Mouse (Mus musculus) cerebellum, postnatal 10 days (tissue): ENCODE results near the gene Podn.

ENCODE experiments used
- DNase-seq, 2 experiments: peaks; one replicate each; pipeline ENCODE4 v3.0.0; 2021; ENCODE audit warnings: mixed read lengths in 2 of 2

Gene Podn

DNA sequence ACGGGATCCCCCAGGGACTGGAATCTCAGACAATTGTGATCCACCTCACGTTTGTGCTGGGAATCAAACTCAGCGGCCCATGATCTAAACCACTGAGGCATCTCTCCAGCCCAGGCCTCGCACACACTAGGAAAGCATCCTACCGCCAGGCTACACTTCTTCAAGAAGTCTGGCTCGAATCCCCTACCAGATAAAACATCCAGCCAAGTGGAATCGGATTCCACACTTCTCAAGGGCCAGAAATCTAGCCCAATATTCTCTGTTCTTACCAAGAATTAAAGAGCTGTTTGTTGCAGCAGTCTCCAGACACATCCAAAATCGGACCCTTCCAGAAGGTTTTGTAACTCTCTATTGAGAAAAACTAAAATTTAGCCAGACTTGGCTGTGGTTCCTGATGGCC lies 59.2 kb downstream of the Podn start:
- no peak for DNase-seq

DNA sequence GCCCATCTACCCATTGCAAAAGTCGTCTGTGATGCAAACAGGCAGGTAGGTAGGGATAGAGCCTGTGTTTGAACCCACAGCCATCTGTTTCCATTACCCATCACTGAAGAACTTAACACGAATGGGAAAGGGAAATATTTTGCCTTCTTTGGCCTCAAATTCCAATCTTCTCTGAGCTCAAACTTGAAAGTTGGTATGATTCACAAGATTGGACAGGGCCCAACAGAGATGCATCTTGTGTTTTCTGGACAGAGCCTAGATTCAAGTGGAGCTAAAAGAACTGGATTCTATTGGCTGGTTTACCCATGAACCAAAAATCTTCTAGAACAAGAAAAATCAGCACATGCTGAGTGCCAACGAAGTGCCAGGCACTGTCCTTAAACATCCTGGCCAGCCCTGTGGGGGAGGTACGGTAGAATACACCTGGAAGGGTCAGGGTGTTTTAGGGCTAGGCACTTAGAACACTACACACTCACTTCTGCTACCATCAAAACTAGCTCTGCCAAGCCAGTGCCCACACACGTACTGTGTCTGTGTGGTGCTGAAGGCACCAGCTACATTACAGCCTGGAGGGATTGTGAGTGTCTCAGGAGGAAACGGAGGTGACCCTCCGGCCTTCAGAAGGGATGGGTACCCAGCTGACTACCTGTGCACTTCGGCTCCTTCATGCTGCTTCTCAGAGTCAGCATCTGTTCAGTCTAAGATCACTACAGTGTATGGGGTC lies 63.0 kb downstream of the Podn start:
- no peak for DNase-seq

DNA sequence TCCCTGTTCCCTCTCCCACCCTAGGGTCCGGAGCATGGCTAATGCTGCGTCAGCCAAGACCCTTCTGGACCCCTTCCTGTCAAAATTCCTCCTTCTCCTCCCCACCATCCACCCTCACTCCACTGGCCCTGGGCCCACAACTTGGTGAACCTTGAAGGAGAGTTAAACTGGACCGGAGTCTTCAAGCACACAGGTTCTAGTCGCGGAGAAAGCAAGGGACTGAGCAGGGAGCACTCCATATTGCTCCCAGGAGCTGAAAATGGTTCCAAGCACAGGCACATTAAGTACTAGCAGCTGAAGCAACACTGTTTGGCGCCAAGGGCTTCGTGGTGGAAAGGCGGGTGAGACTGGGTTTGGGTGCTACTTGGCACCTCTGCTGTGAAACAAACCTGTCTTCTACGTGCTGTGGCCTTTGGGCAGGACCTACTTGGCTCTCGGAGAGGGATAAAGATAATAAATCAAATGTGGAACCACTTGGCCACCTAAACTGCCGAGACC lies 63.8 kb downstream of the Podn start:
- DNase-seq = no peak

DNA sequence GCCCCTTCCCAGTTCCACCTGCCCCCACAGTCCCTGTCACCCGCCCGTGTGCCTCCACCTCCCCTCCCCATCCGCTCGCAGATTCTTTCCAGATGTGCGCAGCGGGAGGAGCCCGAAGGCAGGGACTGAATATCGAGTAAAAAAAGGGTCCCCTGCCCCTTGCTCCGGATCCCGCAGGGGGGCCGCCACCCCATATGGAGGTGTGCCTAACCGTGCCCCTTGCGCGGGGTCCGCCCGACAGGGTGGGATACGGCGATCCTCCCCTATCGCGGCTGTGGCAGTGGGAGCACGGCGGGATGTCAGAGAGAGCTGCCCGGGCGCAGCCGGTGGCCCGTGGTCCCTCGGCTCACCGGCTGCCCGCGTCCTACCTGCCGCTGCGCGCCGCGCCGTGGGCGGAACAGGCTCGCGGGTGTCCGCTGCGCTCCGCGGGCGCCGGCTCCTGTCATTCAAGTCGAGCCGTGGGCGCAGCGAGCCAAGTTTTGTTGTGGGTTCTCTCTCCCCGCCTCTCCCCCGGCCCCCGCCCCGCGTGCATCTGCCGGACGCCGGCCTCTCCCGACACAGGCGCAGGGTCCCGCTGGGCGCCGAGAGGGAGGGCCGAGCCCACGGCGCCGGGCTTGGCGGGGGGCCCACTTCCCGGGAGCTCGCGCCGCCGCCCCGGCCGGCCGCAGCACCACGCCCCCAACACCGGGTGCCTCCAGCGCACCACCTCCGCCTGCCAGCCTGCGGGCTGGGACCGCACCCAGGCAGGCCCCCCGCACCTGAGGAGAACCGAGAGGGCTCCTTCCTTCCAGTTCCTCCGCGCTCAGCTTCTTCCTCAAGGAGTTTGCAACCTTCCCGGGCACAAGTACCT lies 64.5 kb downstream of the Podn start:
- peak; percentile 65 to 71 for DNase-seq

DNA sequence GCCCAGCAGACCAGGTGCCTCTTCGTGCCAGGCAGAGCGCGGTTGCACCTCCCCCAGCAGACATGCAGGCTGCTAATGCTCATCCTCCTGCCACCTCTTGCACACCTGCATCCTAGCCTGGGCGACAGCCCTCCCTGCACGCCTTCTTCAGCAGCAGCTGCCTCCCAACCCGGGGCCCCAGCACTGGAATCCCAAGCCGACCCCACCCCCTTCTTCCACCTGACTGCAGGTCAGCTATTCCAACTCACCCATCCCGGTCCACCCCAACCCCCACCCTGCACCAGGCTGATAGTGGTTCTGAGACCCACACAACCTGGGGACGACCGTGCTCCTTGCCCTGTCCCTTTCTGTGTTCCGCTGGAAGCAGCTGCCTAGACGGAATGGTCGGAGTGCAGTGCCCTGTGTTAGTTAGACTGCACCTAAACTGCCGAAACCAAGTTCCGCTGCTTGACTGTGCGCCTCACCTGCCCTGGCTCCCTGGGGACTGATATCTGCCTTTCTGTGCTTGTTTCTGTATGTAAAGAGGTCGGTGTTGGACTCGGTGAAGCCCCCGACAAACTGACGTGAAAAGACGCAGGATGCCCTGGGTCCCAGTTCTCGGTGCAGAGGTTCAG lies 65.2 kb downstream of the Podn start:
- DNase-seq = no peak

DNA sequence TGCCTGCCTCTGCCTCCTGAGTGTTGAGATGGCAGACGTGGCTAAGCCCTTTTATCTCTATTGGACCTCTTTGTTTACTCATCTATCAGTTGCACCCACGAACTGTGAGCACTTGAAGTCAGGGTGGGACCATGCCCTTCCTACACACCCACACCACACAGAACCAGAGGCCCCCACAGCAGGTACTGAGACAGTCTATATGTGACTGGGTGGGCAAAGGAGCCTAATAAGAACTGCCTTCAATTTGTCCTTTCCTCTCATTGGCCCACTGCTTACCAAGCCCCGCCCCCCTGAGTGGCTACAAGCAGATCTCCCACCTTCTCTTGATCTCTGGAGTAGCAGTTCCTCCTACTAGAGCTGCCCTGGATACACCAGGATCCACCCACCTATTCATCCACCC lies 70.1 kb downstream of the Podn start:
- DNase-seq = no peak

DNA sequence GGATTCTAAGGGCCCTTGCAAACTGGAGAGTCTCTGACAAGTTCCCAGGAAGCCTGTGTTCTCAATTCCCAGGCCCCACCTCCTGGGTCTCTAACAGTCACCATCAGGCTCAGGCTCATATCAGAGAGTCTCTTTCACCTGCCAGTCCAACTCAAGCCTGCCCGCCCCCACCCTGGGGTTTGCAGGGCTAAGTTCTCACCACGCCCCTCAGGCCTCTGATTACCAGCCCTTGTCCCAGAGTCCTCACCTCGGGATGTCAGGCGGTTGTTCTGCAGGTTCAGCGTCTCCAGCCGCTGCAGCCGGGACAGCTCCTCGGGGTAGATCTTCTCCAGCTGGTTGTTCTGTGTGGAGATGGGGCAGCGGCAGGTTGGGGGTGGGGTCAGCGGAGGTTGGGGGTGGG lies 71.0 kb downstream of the Podn start:
- DNase-seq = no peak

DNA sequence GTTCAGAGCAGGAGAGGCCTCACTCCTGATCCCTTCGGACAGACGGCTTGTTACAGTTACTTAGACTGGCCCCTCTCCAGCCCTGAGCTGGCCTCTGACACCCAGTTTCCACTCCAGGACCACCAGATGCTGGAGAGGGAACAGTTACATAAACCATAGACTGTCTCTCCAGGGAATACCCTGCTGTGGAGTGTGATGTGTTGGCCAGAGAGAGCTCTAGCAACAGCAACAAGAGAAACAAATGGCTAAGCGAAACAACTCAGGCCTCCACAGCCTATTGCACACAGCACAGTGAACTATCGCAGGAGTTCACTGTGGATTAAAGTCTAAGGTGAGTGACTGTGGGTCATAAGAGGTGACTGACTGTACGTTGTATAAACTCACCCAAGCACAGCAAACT lies 71.6 kb downstream of the Podn start:
- DNase-seq = no peak

DNA sequence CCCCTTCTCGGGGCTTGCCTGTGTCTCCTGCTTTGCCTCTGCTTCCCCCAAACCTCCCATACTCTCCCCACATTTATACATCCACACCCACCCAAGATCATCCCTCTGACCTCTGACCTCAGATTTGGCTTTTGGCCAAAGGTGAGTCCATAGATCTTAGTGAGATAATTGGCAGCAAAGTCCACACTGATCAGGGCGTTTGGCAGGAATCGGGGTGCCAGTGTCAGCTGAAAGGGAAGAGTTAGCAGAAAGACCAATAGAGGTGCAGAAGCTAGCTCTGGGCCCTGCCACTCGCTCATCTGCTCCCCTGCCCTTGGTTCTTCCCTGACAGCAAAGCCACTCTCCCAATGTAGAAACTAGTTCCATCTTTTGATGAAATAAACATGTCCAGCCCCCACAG lies 73.1 kb downstream of the Podn start:
- no peak for DNase-seq

DNA sequence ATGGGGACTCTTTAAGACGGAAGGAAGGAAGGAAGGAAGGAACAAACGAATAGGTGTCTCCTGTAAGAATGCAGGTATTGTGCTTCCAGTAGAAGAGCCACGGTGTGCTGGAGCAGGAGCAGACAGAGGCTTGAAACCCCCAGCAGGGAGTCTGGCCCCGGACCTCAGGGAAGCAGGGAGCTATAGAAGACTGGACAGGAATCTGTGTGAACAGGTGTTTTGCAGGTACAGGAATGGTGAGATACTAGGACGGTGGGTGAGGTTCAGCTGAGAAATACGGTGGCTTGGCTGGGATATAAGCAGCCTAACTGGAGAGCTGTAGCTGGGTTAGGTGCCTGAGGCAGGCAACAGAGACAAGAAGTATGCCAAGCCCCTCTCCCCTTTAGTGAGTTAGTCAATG lies 76.1 kb downstream of the Podn start:
- no peak for DNase-seq

DNA sequence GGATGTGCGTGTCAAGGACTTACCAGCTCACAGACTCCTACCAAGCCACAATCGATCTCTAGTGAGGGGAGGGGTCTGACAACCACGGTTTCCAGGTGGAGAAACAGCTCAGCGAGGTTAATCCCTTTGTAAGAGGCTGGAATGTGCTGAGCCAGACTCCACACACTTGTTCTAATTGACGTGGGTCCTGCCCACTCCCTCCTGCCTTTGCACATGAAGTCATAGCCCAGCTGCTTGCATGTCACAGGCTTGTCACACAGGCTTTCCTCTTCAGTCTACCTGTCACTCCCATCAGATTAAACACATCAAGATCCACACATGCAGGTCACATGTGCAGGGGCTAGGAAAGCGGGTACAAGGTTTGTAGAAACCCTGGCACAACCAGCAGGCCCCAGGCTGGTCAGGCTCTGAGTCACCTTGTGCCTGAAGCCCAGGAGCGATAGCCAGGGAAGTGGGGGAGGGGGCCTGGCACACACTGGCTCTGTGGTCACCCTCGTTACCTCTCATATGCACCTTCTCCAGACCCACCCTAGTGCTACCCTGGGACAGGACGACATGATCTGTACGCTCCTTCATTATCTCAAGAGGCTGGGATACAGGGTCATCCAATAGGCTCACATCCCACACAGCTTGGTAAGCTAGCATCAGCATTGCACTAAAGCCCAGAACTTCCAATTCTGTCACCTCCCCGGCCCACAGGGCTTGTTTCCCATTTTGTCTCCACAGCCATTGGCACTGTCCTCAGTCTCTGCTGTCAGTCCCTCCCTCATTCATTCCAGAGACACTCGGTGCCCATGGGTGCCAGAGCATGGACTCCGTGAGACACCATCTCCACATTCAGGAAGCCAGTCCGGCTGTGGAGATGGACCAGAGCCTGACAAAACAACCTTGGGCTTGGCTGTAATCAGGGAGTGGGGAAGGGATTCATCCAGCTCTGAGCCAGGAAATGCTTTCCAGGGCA lies 77.0 kb downstream of the Podn start:
- DNase-seq = peak; percentile 55 to 56

DNA sequence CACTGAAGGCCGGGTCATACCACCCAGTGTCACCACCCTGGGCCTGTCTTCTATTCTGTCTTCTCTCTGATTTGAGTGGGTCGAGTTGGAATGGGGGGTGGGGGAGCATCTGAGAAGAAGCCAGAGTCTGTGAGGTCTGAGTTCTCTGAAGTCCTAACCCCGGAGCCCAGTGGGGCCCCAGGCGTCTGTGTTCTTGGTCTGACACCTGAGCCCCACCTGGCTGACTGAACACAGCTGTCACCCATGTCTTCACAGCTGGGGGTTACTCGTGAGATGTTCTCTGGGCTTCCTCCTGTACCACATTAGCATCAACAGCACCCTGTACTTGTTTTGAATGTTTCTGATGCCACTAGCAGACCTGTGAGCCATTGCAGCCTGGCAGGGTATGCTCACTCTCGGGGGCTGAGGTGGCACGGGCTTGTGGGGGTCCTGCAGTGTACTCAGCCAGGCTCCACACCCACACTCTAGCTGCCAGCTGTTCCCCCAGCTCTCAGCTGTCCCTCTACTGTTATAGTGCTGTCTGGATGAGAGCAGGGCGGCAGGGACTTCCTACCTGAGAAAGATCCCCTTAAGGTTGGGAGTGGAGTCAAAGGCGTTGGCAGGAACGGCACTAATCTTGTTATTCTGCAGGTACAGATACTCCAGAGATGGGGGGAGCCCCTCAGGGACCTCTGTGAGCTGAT lies 77.9 kb downstream of the Podn start:
- no peak for DNase-seq

DNA sequence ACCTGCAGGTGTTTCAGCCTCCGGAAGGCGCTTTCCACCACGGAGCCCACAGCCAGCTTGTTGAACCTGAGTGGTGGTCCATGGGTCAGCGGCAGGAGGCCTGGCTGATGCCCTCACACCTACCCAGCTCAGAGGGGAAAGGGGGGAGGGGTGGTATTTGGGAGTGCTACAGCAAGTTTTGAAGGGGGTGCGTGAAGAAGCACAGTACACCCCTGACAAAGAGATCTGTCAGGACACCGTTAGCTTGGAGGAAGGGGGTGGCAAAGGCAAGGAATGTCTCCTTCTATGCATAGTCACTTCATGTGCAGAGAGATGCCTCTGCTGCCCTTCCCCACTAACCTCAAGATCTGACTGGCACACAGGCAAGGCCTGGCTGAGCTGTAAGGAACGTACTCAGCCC lies 78.4 kb downstream of the Podn start:
- DNase-seq = no peak

DNA sequence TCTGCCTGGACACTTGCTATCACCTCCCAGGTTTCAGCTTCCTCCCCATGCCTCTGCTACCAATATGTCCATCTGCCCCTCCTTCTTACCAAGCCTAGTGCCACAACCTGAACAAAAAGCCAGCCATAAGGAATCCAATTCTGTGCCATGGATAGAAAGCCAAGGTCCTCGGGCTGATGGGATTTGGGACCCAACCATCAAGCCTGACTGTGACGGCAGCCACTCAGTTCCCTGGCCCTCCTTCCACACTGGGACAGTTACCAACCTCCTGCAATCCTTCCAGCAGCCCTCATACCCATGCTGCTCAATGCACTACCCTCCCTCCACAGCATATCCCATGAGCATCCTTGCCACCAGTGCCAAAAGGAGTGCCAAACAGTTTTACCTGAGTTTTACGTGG lies 79.9 kb downstream of the Podn start:
- peak; percentile 87 to 90 for DNase-seq

DNA sequence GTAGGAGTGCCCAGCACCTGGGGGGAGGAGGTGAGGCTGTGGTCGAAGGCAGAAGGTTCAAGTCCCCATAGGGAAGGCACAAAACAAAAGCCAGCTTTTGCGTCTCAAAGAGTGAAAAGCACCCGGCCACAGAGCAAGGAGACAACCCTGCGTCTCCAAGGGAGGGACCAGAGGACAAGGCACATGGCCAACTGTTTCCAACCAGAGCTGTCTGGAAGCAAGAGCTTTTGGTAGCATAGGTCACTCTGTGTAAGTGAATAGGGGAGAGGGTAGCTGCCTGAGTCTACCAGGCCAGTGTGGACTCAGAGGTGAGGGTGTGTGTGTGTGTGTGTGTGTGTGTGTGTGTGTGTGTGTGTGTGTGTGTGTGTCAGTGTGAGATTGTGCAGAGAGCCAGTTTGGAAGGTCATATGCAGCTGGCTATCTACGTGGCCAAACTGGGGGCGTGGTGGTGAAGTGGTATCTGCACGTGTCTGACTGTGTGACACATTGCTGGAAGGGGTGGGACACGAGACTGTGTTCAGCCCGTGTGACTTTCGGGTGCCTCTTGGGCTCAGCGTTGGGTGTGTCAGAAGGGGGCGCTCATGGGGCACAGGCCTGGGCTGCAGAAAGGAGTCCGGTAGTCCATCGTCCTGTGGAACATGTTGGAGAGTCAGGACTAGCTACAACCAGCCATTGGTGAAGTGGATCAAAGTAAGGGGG lies 81.0 kb downstream of the Podn start:
- peak in 1 of 2 experiments; percentile 47 for DNase-seq

DNA sequence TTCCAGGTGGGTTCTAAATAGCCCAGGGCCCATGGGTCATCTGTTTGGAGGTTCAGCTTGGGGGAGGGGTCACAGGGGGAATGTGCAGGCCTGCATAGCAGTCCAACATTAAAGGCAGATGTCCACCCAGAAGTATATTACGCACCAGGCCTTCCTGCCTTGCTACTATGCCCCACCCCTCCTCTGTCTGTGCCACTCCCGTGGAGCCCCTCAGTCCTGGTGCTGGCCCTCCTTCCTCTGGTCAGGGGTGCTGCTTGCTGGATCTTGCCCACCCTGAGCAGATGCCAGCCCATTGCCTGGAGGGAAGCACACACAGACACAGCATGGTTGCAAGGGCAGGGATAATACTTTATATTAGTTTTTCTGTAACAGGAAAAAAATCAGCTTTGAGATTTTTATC lies 81.8 kb downstream of the Podn start:
- no peak for DNase-seq

DNA sequence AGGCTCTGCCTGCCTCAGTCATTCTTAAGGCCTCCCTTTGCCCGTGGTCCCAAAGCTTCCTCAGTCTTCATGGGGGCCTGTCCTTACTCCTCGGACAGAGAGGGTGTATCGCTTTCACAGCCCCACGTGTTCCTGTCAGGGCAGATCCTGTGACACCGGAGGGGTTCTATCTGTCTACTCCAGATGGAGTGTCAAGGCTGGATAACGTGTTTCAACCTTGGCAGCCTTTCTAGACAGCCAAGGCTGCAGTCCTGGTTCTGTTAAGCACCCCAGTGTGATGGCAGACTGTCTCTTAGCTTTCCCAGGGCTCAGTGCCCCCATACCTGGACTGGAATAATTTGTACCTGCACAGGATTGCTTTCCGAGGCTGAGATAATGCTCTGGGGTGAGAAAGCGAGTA lies 87.7 kb downstream of the Podn start:
- no peak for DNase-seq

DNA sequence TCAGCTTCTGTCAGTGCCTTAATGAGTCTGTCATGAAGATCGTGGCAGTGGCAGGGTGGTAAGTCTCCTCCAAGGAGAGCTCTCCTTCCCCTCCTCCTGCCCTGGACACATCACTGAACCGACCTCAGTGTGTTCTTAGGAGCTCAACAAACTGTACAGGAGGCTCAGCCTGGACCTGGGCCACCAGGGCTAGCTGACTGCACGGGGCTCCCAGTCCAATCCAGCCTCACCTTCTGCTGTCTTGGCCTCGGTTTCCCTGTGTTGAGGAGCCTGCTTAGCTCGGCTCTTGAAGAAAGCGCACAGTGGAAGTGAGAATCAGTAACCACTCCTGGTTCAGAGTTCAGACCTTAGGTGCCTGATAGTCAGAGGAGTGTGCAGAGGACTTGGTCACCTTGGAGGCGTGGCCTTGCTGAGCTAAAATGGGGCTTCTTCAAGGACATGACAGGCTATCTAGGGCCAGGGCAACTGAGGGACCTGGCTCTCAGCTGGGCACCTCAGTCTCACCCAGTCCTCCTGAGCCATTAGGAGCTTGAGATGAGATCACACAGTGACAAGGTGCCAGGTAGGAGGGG lies 88.6 kb downstream of the Podn start:
- DNase-seq = peak; percentile 48 to 56

DNA sequence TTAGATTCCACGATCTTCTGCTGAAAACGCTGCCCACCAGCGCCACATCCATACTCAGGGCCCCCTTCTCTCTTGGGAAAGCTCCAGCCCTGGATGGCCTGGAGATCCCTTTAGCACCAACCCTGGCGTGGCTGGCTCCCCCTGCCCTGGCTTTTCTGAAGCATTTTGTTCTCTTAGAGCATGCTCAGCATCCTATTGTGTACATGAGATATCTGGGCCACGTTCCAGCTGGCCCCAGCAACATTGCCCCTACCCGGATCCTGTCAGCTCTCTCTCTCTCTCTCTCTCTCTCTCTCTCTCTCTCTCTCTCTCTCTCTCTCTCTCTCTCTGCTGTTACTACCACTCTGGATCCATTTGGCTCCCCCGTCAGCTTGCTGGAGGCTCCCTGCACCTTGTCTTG lies 90.9 kb downstream of the Podn start:
- DNase-seq = peak in 1 of 2 experiments; percentile 54

DNA sequence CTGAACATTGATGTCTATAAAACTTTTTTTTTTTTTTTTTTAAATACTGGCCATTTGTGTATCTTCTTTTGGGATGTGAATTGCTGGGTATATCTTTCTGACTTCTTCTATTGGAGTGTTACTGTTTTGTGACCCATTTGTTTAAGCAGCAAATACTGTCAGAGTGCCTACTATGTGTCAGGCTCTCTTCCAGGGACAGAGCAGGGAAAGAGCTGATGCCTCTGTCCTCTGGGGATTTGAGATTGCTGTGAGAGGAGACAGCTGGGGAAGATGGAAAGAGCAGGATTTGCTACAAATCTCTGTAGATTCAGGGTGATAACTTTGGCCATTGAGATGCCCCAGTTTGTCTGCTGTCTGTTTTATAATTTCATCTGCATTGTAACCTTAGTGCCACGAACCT lies 96.9 kb downstream of the Podn start:
- DNase-seq = no peak
